Mouse (Mus musculus) activated CD4-positive, CD25-positive, alpha-beta regulatory T cell, adult 9 weeks (primary cell): ENCODE data around the gene Lmo1. TPM values are rescaled to one million over a fixed set of nuclear protein-coding genes. Genes with fewer than 3 reads are reported as not detected.

Experiments used
- polyA plus RNA-seq: library from polyadenylated mRNA; unstranded; fragments of 100-300 nt; shearing (Covaris generic); gene quantifications from one replicate; pipeline ENCODE4 v1.2.1, GENCODE M21; 2017

Lmo1 gene
- not detected for polyA plus RNA-seq

DNA sequence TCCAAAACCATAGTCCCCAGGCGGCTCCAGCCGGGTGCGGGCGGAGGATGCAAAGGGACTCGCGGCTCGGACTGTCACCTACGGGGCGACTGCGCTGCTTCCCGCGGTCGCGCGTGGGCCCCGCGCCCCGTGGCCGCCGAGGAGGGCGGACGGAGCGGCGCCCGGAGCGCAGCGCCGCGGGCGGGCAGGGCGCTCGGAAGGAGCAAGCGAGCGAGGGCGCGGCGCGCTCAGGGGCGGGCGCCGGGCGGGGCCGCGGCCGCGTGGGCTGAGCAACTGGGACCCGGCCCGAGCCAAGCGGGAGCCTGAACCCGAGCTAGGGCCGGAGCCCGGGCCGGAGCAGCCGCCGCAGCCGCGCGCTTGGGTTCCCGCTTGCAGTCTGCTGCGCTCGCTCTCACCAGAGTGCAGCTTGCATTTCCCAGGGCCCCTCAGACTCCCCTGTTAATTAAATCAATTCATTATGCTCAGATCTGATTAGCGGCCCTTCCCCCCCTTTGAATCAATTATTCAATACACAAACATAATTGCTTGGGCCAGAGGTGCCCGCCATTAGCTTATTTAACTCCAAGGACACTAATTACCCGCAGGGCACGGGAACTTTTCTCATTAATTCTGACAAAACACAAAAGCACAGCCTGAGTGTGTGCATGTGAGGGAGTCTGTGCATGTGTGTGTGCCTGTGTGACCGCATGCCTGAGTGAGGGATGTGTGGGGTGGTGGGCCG lies at the start of gene Lmo1:
Gene Lmo1, minus strand, starts transcription at position 259 of the 721 bp plus-strand sequence.

Other genes with a start within 250 kb of the Lmo1 start
- 0.07 TPM for gene Nlrp10, start 245.0 kb downstream of the Lmo1 start, polyA plus RNA-seq
- 31.2 TPM for gene Eif3f, start 240.8 kb downstream of the Lmo1 start, polyA plus RNA-seq
- gene Tub, start 224.9 kb downstream of the Lmo1 start, polyA plus RNA-seq: 0.82 TPM
- gene Ric3, start 91.9 kb downstream of the Lmo1 start, polyA plus RNA-seq: 0.50 TPM